Mouse (Mus musculus) ES-Bruce4 (cell line): ENCODE data around the gene Trabd. TPM values are rescaled to one million over a fixed set of nuclear protein-coding genes. Genes with fewer than 3 reads are reported as not detected.
A peak's percentile ranks its signal among the peaks of the same experiment; 100 is the strongest.

ENCODE experiments used
- H3K27ac ChIP-seq: 2 replicates; pipeline ENCODE4 v1.5.1; 2012; ENCODE audit warnings: low read length, inconsistent platforms; ENCODE audit not compliant: insufficient read depth
- H3K27me3 ChIP-seq: 2 replicates; pipeline ENCODE4 v1.6.1; 2012; ENCODE audit warnings: mild to moderate bottlenecking, low read length, inconsistent platforms; ENCODE audit not compliant: control insufficient read depth, poor library complexity, insufficient read depth, severe bottlenecking
- H3K36me3 ChIP-seq: 2 replicates; pipeline ENCODE4 v1.6.1; 2012; ENCODE audit warnings: inconsistent platforms, mild to moderate bottlenecking, low read length, moderate library complexity; ENCODE audit not compliant: control insufficient read depth, poor library complexity, insufficient read depth, severe bottlenecking
- H3K4me1 ChIP-seq: one replicate; pipeline ENCODE4 v1.8.1; 2011; ENCODE audit warnings: low read length; ENCODE audit not compliant: control insufficient read depth, insufficient read depth
- H3K4me3 ChIP-seq: 2 replicates; pipeline ENCODE4 v1.5.1; 2011; ENCODE audit warnings: low read depth, mild to moderate bottlenecking, low read length
- H3K9ac ChIP-seq: 2 replicates; pipeline ENCODE4 v1.6.1; 2012; ENCODE audit warnings: low read depth, mild to moderate bottlenecking, inconsistent platforms; ENCODE audit not compliant: poor library complexity, severe bottlenecking
- H3K9me3 ChIP-seq: replicated peaks from 2 replicates; pipeline ENCODE4 v1.6.1; 2012; ENCODE audit warnings: mild to moderate bottlenecking, low read length, inconsistent platforms; ENCODE audit not compliant: control insufficient read depth, poor library complexity, insufficient read depth, severe bottlenecking
- CTCF ChIP-seq: IDR thresholded peaks from one replicate; pipeline ENCODE4 v1.8.1; 2011; ENCODE audit warnings: low read depth, low read length
- EP300 ChIP-seq: IDR thresholded peaks from 2 replicates; pipeline ENCODE4 v1.6.1; 2011; ENCODE audit warnings: low read depth, low read length; ENCODE audit not compliant: insufficient read depth
- POLR2A ChIP-seq: IDR thresholded peaks from one replicate; pipeline ENCODE4 v1.8.1; 2011; ENCODE audit warnings: low read length; ENCODE audit not compliant: insufficient read depth
- polyA plus RNA-seq: library from polyadenylated mRNA; stranded (reverse); fragments of >200 nt; gene quantifications from 2 replicates; pipeline ENCODE4 v1.2.4, GENCODE M21; 2011; ENCODE audit warnings: low read depth; ENCODE audit not compliant: missing spikeins, insufficient read depth, insufficient read length

The Trabd gene
- polyA plus RNA-seq, 1 experiment, result 19.7 TPM

GRCm38 (mm10) chr15:89088607-89089247 is 13.8 kb downstream of the Trabd start, which contains the start of gene Selenoo:
Gene Selenoo (plus strand): TSS chr15:89089084.
- peak; percentile 5 for TF ChIP-seq POLR2A
- no peak for TF ChIP-seq EP300
- TF ChIP-seq CTCF, result no peak
- peak within 1 kb of the TSS; percentile 80 for H3K4me3 ChIP-seq
- H3K27me3 ChIP-seq, result no peaks in the 10 kb centered on the region
- peak within 1 kb of the TSS; percentile 60 for H3K9ac ChIP-seq
- H3K27ac ChIP-seq, result no peak within 1 kb of the TSS
- no peaks in the 10 kb centered on the region for H3K9me3 ChIP-seq
- no peaks in the 10 kb centered on the region for H3K4me1 ChIP-seq
- H3K36me3 ChIP-seq, result no peaks in the 10 kb centered on the region

- Histone ChIP-seq H3K4me3 (peak overlapping the region; percentile 80), H3K27me3 (no peaks in the 10 kb centered on the region), H3K9me3 (no peaks in the 10 kb centered on the region), H3K36me3 (no peaks in the 10 kb centered on the region), H3K27ac (no peak overlapping the region), H3K4me1 (no peaks in the 10 kb centered on the region), H3K9ac (peak overlapping the region; percentile 60)
- TF ChIP-seq CTCF, result no peak
- no peak for TF ChIP-seq POLR2A
- no peak for TF ChIP-seq EP300
These were observed 14.5 kb downstream of the Trabd start for GRCm38 (mm10) chr15:89089248-89090051.

- Histone ChIP-seq H3K27ac (no peak overlapping the region), H3K27me3 (no peaks in the 10 kb centered on the region), H3K4me3 (no peak overlapping the region), H3K9ac (no peak overlapping the region), H3K36me3 (no peaks in the 10 kb centered on the region), H3K9me3 (no peaks in the 10 kb centered on the region), H3K4me1 (no peaks in the 10 kb centered on the region)
- TF ChIP-seq CTCF, result no peak
- no peak for TF ChIP-seq EP300
- TF ChIP-seq POLR2A, result no peak
These were observed 15.7 kb downstream of the Trabd start for GRCm38 (mm10) chr15:89090662-89091061.

GRCm38 (mm10) chr15:89092181-89092580 is 17.3 kb downstream of the Trabd start:
- Histone ChIP-seq H3K9me3 (no peaks in the 10 kb centered on the region), H3K9ac (no peak overlapping the region), H3K36me3 (no peaks in the 10 kb centered on the region), H3K4me3 (no peak overlapping the region), H3K4me1 (no peaks in the 10 kb centered on the region), H3K27me3 (no peaks in the 10 kb centered on the region), H3K27ac (no peak overlapping the region)
- no peak for TF ChIP-seq CTCF
- TF ChIP-seq EP300, result no peak
- TF ChIP-seq POLR2A, result no peak

GRCm38 (mm10) chr15:89097450-89097849 is 22.5 kb downstream of the Trabd start:
- H3K4me3 ChIP-seq, result no peak overlapping the region
- H3K4me1 ChIP-seq, result no peaks in the 10 kb centered on the region
- H3K27ac ChIP-seq, result no peak overlapping the region
- peaks cover 18% of the 10 kb centered on the region for H3K36me3 ChIP-seq
- no peak for TF ChIP-seq POLR2A
- no peak for TF ChIP-seq EP300
- TF ChIP-seq CTCF, result no peak
- H3K9ac ChIP-seq, result no peak overlapping the region
- H3K9me3 ChIP-seq, result no peaks in the 10 kb centered on the region
- H3K27me3 ChIP-seq, result no peaks in the 10 kb centered on the region

- H3K4me1 ChIP-seq, result no peaks in the 10 kb centered on the region
- H3K27ac ChIP-seq, result no peak overlapping the region
- H3K9ac ChIP-seq, result no peak overlapping the region
- H3K27me3 ChIP-seq, result no peaks in the 10 kb centered on the region
- H3K36me3 ChIP-seq, result peaks cover 22% of the 10 kb centered on the region
- no peak overlapping the region for H3K4me3 ChIP-seq
- no peaks in the 10 kb centered on the region for H3K9me3 ChIP-seq
- TF ChIP-seq EP300 (no peak), POLR2A (no peak), CTCF (no peak)
These were observed 23.7 kb downstream of the Trabd start for GRCm38 (mm10) chr15:89098616-89099015.
